ENCODE assay signal across 9 mouse cellular contexts in genomic region chr2:94398138-94398970, GRCm38 (mm10). TPM values are rescaled to one million over a fixed set of nuclear protein-coding genes. Genes with fewer than 3 reads are reported as not detected.
DNase-seq lines count a peak whose midpoint lies in the region; ATAC-seq lines count a peak whose summit lies in the region.
"Had no signal": no experiment of that assay in that cellular context is flagged by ENCODE, and none has a peak within 500 bp of the region (broad histone marks: within the 10 kb centered on the region; RNA-seq: fewer than 3 reads in every experiment).

No protein-coding gene starts in this region.

- H3K4me2 ChIP-seq in hindbrain, embryonic 12.5 days (replicated peaks): no peak overlapping the region
- no peak overlapping the region for H3K4me2 ChIP-seq in hindbrain, embryonic 11.5 days (replicated peaks; ENCODE audit: low read depth, low read length)
- H3K4me2 ChIP-seq in kidney, embryonic 14.5 days (replicated peaks; ENCODE audit: low read depth, low read length): no peak overlapping the region

- no peak for DNase-seq in hindbrain, embryonic 11.5 days (ENCODE audit: low spot score)
- DNase-seq in fibroblast of lung, adult 2 months (ENCODE audit: low read depth): peak; percentile 18
- DNase-seq in heart, postnatal 10 days: peak; percentile 57 to 73
- peak; percentile 22 to 62 for DNase-seq in left cerebral cortex, adult 8-10 months (ENCODE audit: low spot score in 2 of 2)
- DNase-seq in right cerebral cortex, postnatal 10 days (ENCODE audit: low spot score in 2 of 2): peak; percentile 75 to 78
- DNase-seq in retina, embryonic 14.5 days (ENCODE audit: low spot score): no peak

- no peaks in the 10 kb centered on the region for H3K27me3 ChIP-seq in hindbrain, embryonic 12.5 days
- H3K27me3 ChIP-seq in hindbrain, embryonic 11.5 days (ENCODE audit: control insufficient read depth, insufficient read depth, low read length): no peaks in the 10 kb centered on the region
- H3K27me3 ChIP-seq in kidney, embryonic 14.5 days (ENCODE audit: control insufficient read depth, insufficient read depth, low read length): no peaks in the 10 kb centered on the region

- H3K27ac ChIP-seq in hindbrain, embryonic 12.5 days: peak overlapping the region; percentile 48; the same call in 1 of the 2 replicates
- no peak overlapping the region for H3K27ac ChIP-seq in hindbrain, embryonic 11.5 days (ENCODE audit: low read depth, low read length)
- H3K27ac ChIP-seq in kidney, embryonic 14.5 days (ENCODE audit: low read depth, low read length): no peak overlapping the region
- H3K27ac ChIP-seq: liver, embryonic 14.5 days had no signal

- H3K4me1 ChIP-seq in hindbrain, embryonic 12.5 days: peaks cover 6% of the 10 kb centered on the region
- no peaks in the 10 kb centered on the region for H3K4me1 ChIP-seq in hindbrain, embryonic 11.5 days (replicated peaks; ENCODE audit: control insufficient read depth, insufficient read depth, low read length)
- H3K4me1 ChIP-seq in kidney, embryonic 14.5 days (ENCODE audit: control insufficient read depth, insufficient read depth, low read length): peaks cover 4% of the 10 kb centered on the region; the same call in 1 of the 2 replicates

- no peak overlapping the region for H3K9ac ChIP-seq in hindbrain, embryonic 12.5 days
- H3K9ac ChIP-seq in hindbrain, embryonic 11.5 days (ENCODE audit: low read depth, low read length): no peak overlapping the region
- no peak overlapping the region for H3K9ac ChIP-seq in kidney, embryonic 14.5 days (ENCODE audit: low read depth, low read length)
- H3K9ac ChIP-seq: liver, embryonic 14.5 days had no signal

- no peak for ATAC-seq in hindbrain, embryonic 12.5 days (ENCODE audit: low FRiP score)
- ATAC-seq in hindbrain, embryonic 11.5 days (ENCODE audit: low FRiP score): no peak
- ATAC-seq in kidney, embryonic 14.5 days (ENCODE audit: low FRiP score, low TSS enrichment): no peak

- 69% methylated on average over 8 of the region's 8 CpGs for WGBS in hindbrain, embryonic 12.5 days
- WGBS in hindbrain, embryonic 11.5 days: 68% methylated on average over 8 of the region's 8 CpGs
- WGBS in kidney, embryonic 14.5 days: 52% methylated on average over 8 of the region's 8 CpGs

- H3K36me3 ChIP-seq in hindbrain, embryonic 12.5 days: no peaks in the 10 kb centered on the region
- H3K36me3 ChIP-seq in hindbrain, embryonic 11.5 days (ENCODE audit: control insufficient read depth, insufficient read depth, low read length): no peaks in the 10 kb centered on the region
- 0 out of 2 replicates have a peak, but pooled peaks cover 3% of the 10 kb centered on the region for H3K36me3 ChIP-seq in kidney, embryonic 14.5 days (ENCODE audit: control insufficient read depth, insufficient read depth, low read length)

- intact Hi-C loops in heart, postnatal 10 days (cut with DNase I): no loop called here

- no peak overlapping the region for H3K4me3 ChIP-seq in hindbrain, embryonic 12.5 days
- no peak overlapping the region for H3K4me3 ChIP-seq in hindbrain, embryonic 11.5 days (ENCODE audit: low read depth, low read length)
- no peak overlapping the region for H3K4me3 ChIP-seq in kidney, embryonic 14.5 days (ENCODE audit: low read length)

- H3K9me3 ChIP-seq in hindbrain, embryonic 12.5 days (replicated peaks): no peaks in the 10 kb centered on the region
- H3K9me3 ChIP-seq in hindbrain, embryonic 11.5 days (ENCODE audit: control insufficient read depth, low read length): no peaks in the 10 kb centered on the region
- H3K9me3 ChIP-seq in kidney, embryonic 14.5 days (ENCODE audit: control insufficient read depth, low read length): no peaks in the 10 kb centered on the region

RNA-seq across cellular contexts. Expression of gene Ttc17, which starts 8.1 kb away (rescaled TPM):
- 18.3 and 20.1 TPM in 2 replicates for polyA plus RNA-seq in hindbrain, embryonic 12.5 days (2016; fragmentation: Nextera tagmentation; extraction: Ambion mirVana)
- polyA plus RNA-seq in hindbrain, embryonic 11.5 days (2014; fragmentation: Nextera tagmentation; extraction: Ambion mirVana): 15.3 and 16.3 TPM in 2 replicates
- 10 to 100 TPM; 29.2 to 31.9 TPM for total RNA-seq in heart, postnatal 10 days (2021)
- 10 to 100 TPM; 32.9 to 48.3 (median 40.9) TPM for total RNA-seq in left cerebral cortex, adult 8-10 months (2022)
- 10.8 and 18.4 TPM in 2 replicates for polyA plus RNA-seq in kidney, embryonic 14.5 days (2014; fragmentation: Nextera tagmentation; extraction: Ambion mirVana)

RNA-seq across cellular contexts. Expression of gene Api5, which starts 39.6 kb away (rescaled TPM):
- 171 and 173 TPM in 2 replicates for polyA plus RNA-seq in hindbrain, embryonic 12.5 days (2016; fragmentation: Nextera tagmentation; extraction: Ambion mirVana)
- 214 and 241 TPM in 2 replicates for polyA plus RNA-seq in hindbrain, embryonic 11.5 days (2014; fragmentation: Nextera tagmentation; extraction: Ambion mirVana)
- 10 to 100 TPM; 50.5 to 51.9 TPM for total RNA-seq in heart, postnatal 10 days (2021)
- 10 to 100 TPM; 58.0 to 60.1 (median 59.0) TPM for total RNA-seq in left cerebral cortex, adult 8-10 months (2022)
- 93.5 and 191 TPM in 2 replicates for polyA plus RNA-seq in kidney, embryonic 14.5 days (2014; fragmentation: Nextera tagmentation; extraction: Ambion mirVana)

Comparison
In these comparisons a context has a peak if more than half of its experiments do, and no peak if none do; other contexts are left out.
1. DNase-seq: peak in fibroblast of lung, adult 2 months (single experiment), heart, postnatal 10 days (2 of 2), left cerebral cortex, adult 8-10 months (2 of 2) and right cerebral cortex, postnatal 10 days (2 of 2); none in hindbrain, embryonic 11.5 days (single experiment) and retina, embryonic 14.5 days (single experiment).